Mouse (Mus musculus) G1E (cell line): ENCODE measurements around the gene Muc1.

Experiments
- CTCF ChIP-seq: IDR thresholded peaks from 2 replicates; pipeline ENCODE4 v1.5.1; 2012; ENCODE audit warnings: low read depth, low read length, inconsistent platforms, mixed read lengths
- GATA1 ChIP-seq: IDR thresholded peaks from 2 replicates; pipeline ENCODE4 v1.6.1; 2012; ENCODE audit warnings: borderline replicate concordance, low read length, inconsistent platforms, mixed read lengths
- GATA2 ChIP-seq: IDR thresholded peaks from 2 replicates; pipeline ENCODE4 v1.6.1; 2012; ENCODE audit warnings: low read depth, low read length, inconsistent platforms, borderline replicate concordance
- POLR2AphosphoS5 ChIP-seq: IDR thresholded peaks from 2 replicates; pipeline ENCODE4 v1.6.1; 2012; ENCODE audit warnings: low read depth, low read length, inconsistent platforms; ENCODE audit not compliant: insufficient replicate concordance
- TAL1 ChIP-seq: conservative IDR thresholded peaks from 2 replicates; pipeline ENCODE4 v1.6.1; 2012; ENCODE audit warnings: low read depth, low read length, inconsistent platforms, mixed read lengths

DNA sequence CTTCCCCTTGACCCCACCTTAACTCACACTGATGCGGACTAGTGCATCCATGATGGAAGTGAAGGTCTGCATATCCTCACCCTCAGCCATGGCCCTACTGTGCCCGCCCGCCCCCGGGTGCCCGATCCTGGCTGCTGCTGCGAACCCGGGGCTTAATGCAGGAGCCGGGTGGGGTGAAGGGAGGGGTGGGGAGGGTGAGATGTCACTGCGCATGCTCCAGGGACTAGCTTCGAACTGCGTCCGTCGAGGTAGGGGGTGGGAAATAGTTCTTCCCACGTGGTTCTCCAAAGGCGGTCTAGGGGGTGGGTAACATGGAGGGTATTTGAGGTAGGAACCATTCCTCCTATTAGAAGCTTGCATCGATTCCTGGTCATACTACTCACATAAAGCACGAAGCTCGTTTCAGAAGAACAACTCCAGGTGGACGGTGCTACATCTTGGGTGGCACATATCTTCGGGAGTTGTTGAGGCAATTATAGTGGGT is 16.9 kb downstream of the Muc1 start, which contains the start of gene Krtcap2:
- TF ChIP-seq CTCF (no peak), GATA1 (no peak), GATA2 (no peak), TAL1 (no peak), POLR2AphosphoS5 (no peak)
